8 mouse cellular contexts compared by ENCODE assay signal in genomic region chr1:135700605-135701004, GRCm38 (mm10). TPM values are rescaled to one million over a fixed set of nuclear protein-coding genes. Genes with fewer than 3 reads are reported as not detected.
DNase-seq lines count a peak whose midpoint lies in the region; ATAC-seq and TF ChIP-seq lines count a peak whose summit lies in the region.
"Had no signal": no experiment of that assay in that cellular context is flagged by ENCODE, and none has a peak within 500 bp of the region (broad histone marks: within the 10 kb centered on the region; RNA-seq: fewer than 3 reads in every experiment).

No protein-coding gene starts in this region.

- H3K4me1 ChIP-seq in MEL (ENCODE audit: control insufficient read depth in 1 of 2, insufficient read depth in 2 of 2, low read length in 2 of 2) = peaks cover 8 to 10% of the 10 kb centered on the region in 2 experiments
- peaks cover 17% of the 10 kb centered on the region for H3K4me1 ChIP-seq in forebrain, embryonic 13.5 days
- peaks cover 18% of the 10 kb centered on the region for H3K4me1 ChIP-seq in hindbrain, embryonic 15.5 days (replicated peaks)

- peak overlapping the region; percentile 61 for H3K27ac ChIP-seq in MEL (ENCODE audit: control insufficient read depth, low read depth, low read length)
- H3K27ac ChIP-seq in forebrain, embryonic 13.5 days = no peak overlapping the region
- H3K27ac ChIP-seq in hindbrain, embryonic 15.5 days (replicated peaks) = no peak overlapping the region
- H3K27ac ChIP-seq: limb, embryonic 15.5 days had no signal

- peak; percentile 73 to 77 (median 74) for TF ChIP-seq CTCF in MEL (IDR thresholded peaks at IDR 0.05 in 2 of 3, conservative IDR thresholded peaks at IDR 0.05 in 1 of 3; ENCODE audit: control insufficient read depth in 1 of 3, insufficient read depth in 1 of 3, low read depth in 2 of 3, low read length in 3 of 3, poor library complexity in 1 of 3, severe bottlenecking in 1 of 3)
- TF ChIP-seq CTCF in brain, embryonic 14.5 days (IDR thresholded peaks at IDR 0.05; ENCODE audit: borderline replicate concordance, extremely low read depth, insufficient read depth, insufficient read length) = peak; percentile 86; the same call in 1 of the 2 replicates

- DNase-seq in MEL (ENCODE audit: low read depth, low spot score) = peak; percentile 93
- DNase-seq in brain, embryonic 14.5 days (ENCODE audit: low read depth) = peak; percentile 89
- peak; percentile 56 to 79 for DNase-seq in left cerebral cortex, postnatal 10 days (ENCODE audit: extremely low spot score in 1 of 2, low spot score in 2 of 2)
- peak; percentile 88 for DNase-seq in right cerebral cortex, postnatal 4 days

- peak overlapping the region; percentile 57 for H3K9ac ChIP-seq in MEL (ENCODE audit: control insufficient read depth, low read depth, low read length, poor library complexity, severe bottlenecking)
- no peak overlapping the region; the same call in 1 of the 2 replicates for H3K9ac ChIP-seq in forebrain, embryonic 13.5 days
- H3K9ac ChIP-seq in hindbrain, embryonic 15.5 days = no peak overlapping the region
- H3K9ac ChIP-seq: limb, embryonic 15.5 days had no signal

- no peak overlapping the region for H3K4me2 ChIP-seq in forebrain, embryonic 13.5 days
- H3K4me2 ChIP-seq in hindbrain, embryonic 15.5 days = no peak overlapping the region
- H3K4me2 ChIP-seq: limb, embryonic 15.5 days had no signal

- peaks cover 0 to 6% of the 10 kb centered on the region in 2 experiments; a peak in 2 of 4 replicates for H3K36me3 ChIP-seq in MEL (ENCODE audit: control insufficient read depth in 1 of 2, insufficient read depth in 2 of 2, low read length in 2 of 2)
- no peaks in the 10 kb centered on the region for H3K36me3 ChIP-seq in forebrain, embryonic 13.5 days (ENCODE audit: poor library complexity, severe bottlenecking)
- no peaks in the 10 kb centered on the region for H3K36me3 ChIP-seq in hindbrain, embryonic 15.5 days
- H3K36me3 ChIP-seq: limb, embryonic 15.5 days had no signal

- no peaks in the 10 kb centered on the region for H3K27me3 ChIP-seq in MEL (ENCODE audit: control insufficient read depth in 1 of 2, insufficient read depth in 2 of 2, low read length in 2 of 2)
- H3K27me3 ChIP-seq in forebrain, embryonic 13.5 days = peaks cover 23% of the 10 kb centered on the region
- 0 out of 2 replicates have a peak, but pooled peaks cover 3% of the 10 kb centered on the region for H3K27me3 ChIP-seq in hindbrain, embryonic 15.5 days
- H3K27me3 ChIP-seq: limb, embryonic 15.5 days had no signal

- H3K79me2 ChIP-seq in MEL (ENCODE audit: control insufficient read depth, insufficient read depth, low read length, poor library complexity) = no peaks in the 10 kb centered on the region

- TF ChIP-seq POLR2A in MEL (IDR thresholded peaks at IDR 0.05; ENCODE audit: control insufficient read depth in 1 of 2, insufficient read depth in 1 of 2, low read depth in 1 of 2, low read length in 2 of 2, poor library complexity in 1 of 2) = no peak
- TF ChIP-seq POLR2A in brain, embryonic 14.5 days (IDR thresholded peaks at IDR 0.05; ENCODE audit: borderline replicate concordance, extremely low read depth, insufficient read depth, insufficient read length, poor library complexity, severe bottlenecking) = no peak

- peak overlapping the region; percentile 38 to 46; a peak in 3 of 4 replicates for H3K4me3 ChIP-seq in MEL (ENCODE audit: control insufficient read depth in 1 of 2, insufficient read depth in 1 of 2, low read depth in 2 of 2, low read length in 2 of 2)
- no peak overlapping the region for H3K4me3 ChIP-seq in forebrain, embryonic 13.5 days
- H3K4me3 ChIP-seq in hindbrain, embryonic 15.5 days = no peak overlapping the region
- H3K4me3 ChIP-seq: limb, embryonic 15.5 days had no signal

- no peak for TF ChIP-seq EP300 in MEL (IDR thresholded peaks at IDR 0.05; ENCODE audit: low read depth in 1 of 2, low read length in 2 of 2)

- peak; percentile 48 for TF ChIP-seq RAD21 in MEL (IDR thresholded peaks at IDR 0.05; ENCODE audit: low read depth, low read length)

- WGBS in forebrain, embryonic 13.5 days = 1% methylated on average over 7 of the region's 7 CpGs
- WGBS in hindbrain, embryonic 15.5 days = under 1% methylated on average over 7 of the region's 7 CpGs

- intact Hi-C loops in left cerebral cortex, postnatal 10 days (cut with DNase I) = loop anchor here (2.0 kb wide), 1 partner anchor 240 kb away; no protein-coding TSS in a partner anchor

- no peaks in the 10 kb centered on the region for H3K9me3 ChIP-seq in MEL (replicated peaks; ENCODE audit: insufficient read depth, low read length)
- H3K9me3 ChIP-seq in forebrain, embryonic 13.5 days (replicated peaks) = no peaks in the 10 kb centered on the region
- no peaks in the 10 kb centered on the region for H3K9me3 ChIP-seq in hindbrain, embryonic 15.5 days
- H3K9me3 ChIP-seq: limb, embryonic 15.5 days had no signal

- peak; percentile 68 for ATAC-seq in forebrain, embryonic 13.5 days
- ATAC-seq in hindbrain, embryonic 15.5 days (ENCODE audit: low FRiP score, low read depth) = peak; percentile 17; the same call in 1 of the 2 replicates
- peak; percentile 87 for ATAC-seq in megakaryocyte-erythroid progenitor cell, adult 5-6 weeks (replicated peaks; ENCODE audit: low FRiP score, low TSS enrichment, poor library complexity, severe bottlenecking)

TF ChIP-seq in MEL, 35 proteins besides CTCF, POLR2A, EP300 and RAD21:
- TF ChIP-seq ZC3H11A (IDR thresholded peaks at IDR 0.05; ENCODE audit: low read depth, low read length) (peak; percentile 20; the same call in 1 of the 2 replicates), POLR2AphosphoS5 (IDR thresholded peaks at IDR 0.05; ENCODE audit: borderline replicate concordance, low read depth, low read length) (no peak), ETS1 (IDR thresholded peaks at IDR 0.05; ENCODE audit: low read depth, low read length) (0 out of 2 replicates have a peak, but pooled peaks have one; percentile 18), MEF2A (IDR thresholded peaks at IDR 0.05; ENCODE audit: extremely low read depth, insufficient replicate concordance, low read depth, low read length, poor library complexity, severe bottlenecking) (no peak), UBTF (IDR thresholded peaks at IDR 0.05; ENCODE audit: borderline replicate concordance, insufficient read depth, low read depth, low read length) (no peak), TCF12 (IDR thresholded peaks at IDR 0.05; ENCODE audit: low read depth, low read length) (0 out of 2 replicates have a peak, but pooled peaks have one; percentile 25), GABPA (IDR thresholded peaks at IDR 0.05; ENCODE audit: low read depth, low read length) (no peak), CHD1 (IDR thresholded peaks at IDR 0.05; ENCODE audit: low read depth, low read length) (no peak), HCFC1 (IDR thresholded peaks at IDR 0.05; ENCODE audit: low read depth, low read length) (0 out of 2 replicates have a peak, but pooled peaks have one; percentile 10), ELF1 (IDR thresholded peaks at IDR 0.05; ENCODE audit: low read depth, low read length) (0 out of 2 replicates have a peak, but pooled peaks have one; percentile 18), NRF1 (IDR thresholded peaks at IDR 0.05; ENCODE audit: insufficient read depth, low read depth, low read length, poor library complexity, severe bottlenecking) (no peak), SMC3 (IDR thresholded peaks at IDR 0.05; ENCODE audit: low read depth, low read length) (peak; percentile 73), MXI1 (IDR thresholded peaks at IDR 0.05; ENCODE audit: low read depth, low read length) (0 out of 2 replicates have a peak, but pooled peaks have one; percentile 17), ZNF384 (IDR thresholded peaks at IDR 0.05; ENCODE audit: low read depth, low read length) (no peak; the same call in 1 of the 2 replicates), JUND (IDR thresholded peaks at IDR 0.05; ENCODE audit: low read depth, low read length) (no peak)

RNA-seq across cellular contexts. Expression of gene Csrp1, which starts 19.3 kb away (rescaled TPM):
- 40.3 and 44.4 TPM in 2 replicates for total RNA-seq in MEL (2012; rRNA removed)
- 10 to 100 TPM in 1 of 2 experiments, not detected in 1; 73.0 TPM for polyA plus RNA-seq in MEL (2012; ENCODE audit: insufficient read depth in 1 of 2, insufficient read length in 2 of 2, low read depth in 1 of 2, low replicate concordance in 2 of 2, missing spikeins in 1 of 2)
- 28.4 and 29.1 TPM in 2 replicates for polyA plus RNA-seq in brain, embryonic 14.5 days (2012; rRNA removed)
- 19.8 and 21.7 TPM in 2 replicates for polyA plus RNA-seq in forebrain, embryonic 13.5 days (2015; fragmentation: Nextera tagmentation; extraction: Ambion mirVana)
- 17.7 and 19.6 TPM in 2 replicates for polyA plus RNA-seq in hindbrain, embryonic 15.5 days (2015; fragmentation: Nextera tagmentation; extraction: Ambion mirVana)
- total RNA-seq in left cerebral cortex, postnatal 10 days (2021) = 10 to 100 TPM; 67.3 to 85.0 TPM
- total RNA-seq in megakaryocyte-erythroid progenitor cell, adult 5-6 weeks (2014; fragmentation: Nextera tagmentation) = 77.6 and 100 TPM in 2 replicates
- 91.4 and 112 TPM in 2 replicates for total RNA-seq in megakaryocyte-erythroid progenitor cell, adult 5-6 weeks (2017)

Comparison
In these comparisons a context has a peak if more than half of its experiments do, and no peak if none do; other contexts are left out.
1. H3K4me3 ChIP-seq: peak in MEL (2 of 2); none in forebrain, embryonic 13.5 days (single experiment) and hindbrain, embryonic 15.5 days (single experiment).
2. ATAC-seq: peak in every context shown above with its lines; median percentile 87 in megakaryocyte-erythroid progenitor cell, adult 5-6 weeks; 68 in forebrain, embryonic 13.5 days; 17 in hindbrain, embryonic 15.5 days.
3. Peak in every context shown above with its lines, with median percentiles within 50 percentile points of each other: DNase-seq.